Mouse (Mus musculus) embryo, embryonic 11 days (tissue): ENCODE measurements around the gene Dgkd.

Experiments used
- DNase-seq: peaks from one replicate; pipeline ENCODE4 v3.0.0-alpha.2; 2015

The Dgkd gene

GRCm38 (mm10) chr1:87891634-87892033 is 38.5 kb downstream of the Dgkd start:
- no peak for DNase-seq

GRCm38 (mm10) chr1:87892499-87892898 is 39.4 kb downstream of the Dgkd start:
- no peak for DNase-seq

GRCm38 (mm10) chr1:87893414-87893813 is 40.3 kb downstream of the Dgkd start:
- DNase-seq: no peak

- DNase-seq: no peak
These were observed 43.8 kb downstream of the Dgkd start for GRCm38 (mm10) chr1:87896921-87897320.

GRCm38 (mm10) chr1:87899701-87900100 is 46.6 kb downstream of the Dgkd start:
- DNase-seq: no peak

- DNase-seq: peak; percentile 5
These were observed 47.9 kb downstream of the Dgkd start for GRCm38 (mm10) chr1:87900979-87901378.

GRCm38 (mm10) chr1:87902186-87902585 is 49.1 kb downstream of the Dgkd start:
- no peak for DNase-seq

- no peak for DNase-seq
These were observed 53.4 kb downstream of the Dgkd start for GRCm38 (mm10) chr1:87906361-87906956.

- no peak for DNase-seq
These were observed 54.9 kb downstream of the Dgkd start for GRCm38 (mm10) chr1:87908006-87908405.

- no peak for DNase-seq
These were observed 55.6 kb downstream of the Dgkd start for GRCm38 (mm10) chr1:87908736-87909135.

- DNase-seq: no peak
These were observed 56.5 kb downstream of the Dgkd start for GRCm38 (mm10) chr1:87909565-87909964.

- DNase-seq: no peak
These were observed 57.3 kb downstream of the Dgkd start for GRCm38 (mm10) chr1:87910428-87910827.

- DNase-seq: no peak
These were observed 60.3 kb downstream of the Dgkd start for GRCm38 (mm10) chr1:87913356-87913755.

GRCm38 (mm10) chr1:87917361-87917760 is 64.3 kb downstream of the Dgkd start:
- no peak for DNase-seq

- no peak for DNase-seq
These were observed 65.0 kb downstream of the Dgkd start for GRCm38 (mm10) chr1:87918061-87918460.

GRCm38 (mm10) chr1:87920056-87920614 is 67.0 kb downstream of the Dgkd start:
- DNase-seq: no peak

GRCm38 (mm10) chr1:87922666-87923065 is 69.6 kb downstream of the Dgkd start:
- peak; percentile 23 for DNase-seq

- no peak for DNase-seq
These were observed 71.8 kb downstream of the Dgkd start for GRCm38 (mm10) chr1:87924888-87925287.

GRCm38 (mm10) chr1:87929730-87930129 is 76.6 kb downstream of the Dgkd start:
- DNase-seq: no peak

GRCm38 (mm10) chr1:87933051-87933450 is 80.0 kb downstream of the Dgkd start:
- DNase-seq: no peak

GRCm38 (mm10) chr1:87935095-87935494 is 82.0 kb downstream of the Dgkd start:
- no peak for DNase-seq

- DNase-seq: no peak
These were observed 82.5 kb downstream of the Dgkd start for GRCm38 (mm10) chr1:87935546-87935945.

GRCm38 (mm10) chr1:87936075-87936474 is 83.0 kb downstream of the Dgkd start:
- no peak for DNase-seq

GRCm38 (mm10) chr1:87936516-87936915 is 83.4 kb downstream of the Dgkd start:
- DNase-seq: peak; percentile 11

- DNase-seq: no peak
These were observed 88.7 kb downstream of the Dgkd start for GRCm38 (mm10) chr1:87941765-87942164.
